Mouse (Mus musculus): ENCODE measurements around the gene Wdr26. TPM values are rescaled to one million over a fixed set of nuclear protein-coding genes. Genes with fewer than 3 reads are reported as not detected.

The Wdr26 gene
- polyA plus RNA-seq, 1 experiment from 2014 or later: 28.2 TPM

- WGBS: 56% methylated on average over 7 of the region's 7 CpGs
- Histone ChIP-seq H3K36me3 (replicated peaks; ENCODE audit: control insufficient read depth, insufficient read depth, low read depth, low read length) (no peaks in the 10 kb centered on the region), H3K9ac (replicated peaks; ENCODE audit: low read length) (no peak overlapping the region), H3K4me3 (ENCODE audit: low read depth, low read length) (no peak overlapping the region), H3K4me1 (ENCODE audit: control insufficient read depth, insufficient read depth, low read length) (no peaks in the 10 kb centered on the region), H3K9me3 (replicated peaks; ENCODE audit: control insufficient read depth, low read length) (no peaks in the 10 kb centered on the region), H3K27ac (replicated peaks; ENCODE audit: low read depth, low read length) (0 out of 2 replicates have a peak overlapping the region, but pooled peaks have one; percentile 35), H3K27me3 (ENCODE audit: control insufficient read depth, insufficient read depth, low read length) (no peaks in the 10 kb centered on the region), H3K4me2 (ENCODE audit: low read depth, low read length) (no peak overlapping the region)
- no peak for DNase-seq (ENCODE audit: low spot score)
- ATAC-seq (replicated peaks; ENCODE audit: insufficient number of reproducible peaks, low FRiP score, low TSS enrichment, low read depth): no peak
These were observed 34.8 kb upstream of the Wdr26 start for GRCm38 (mm10) chr1:181246487-181247138.

DNA sequence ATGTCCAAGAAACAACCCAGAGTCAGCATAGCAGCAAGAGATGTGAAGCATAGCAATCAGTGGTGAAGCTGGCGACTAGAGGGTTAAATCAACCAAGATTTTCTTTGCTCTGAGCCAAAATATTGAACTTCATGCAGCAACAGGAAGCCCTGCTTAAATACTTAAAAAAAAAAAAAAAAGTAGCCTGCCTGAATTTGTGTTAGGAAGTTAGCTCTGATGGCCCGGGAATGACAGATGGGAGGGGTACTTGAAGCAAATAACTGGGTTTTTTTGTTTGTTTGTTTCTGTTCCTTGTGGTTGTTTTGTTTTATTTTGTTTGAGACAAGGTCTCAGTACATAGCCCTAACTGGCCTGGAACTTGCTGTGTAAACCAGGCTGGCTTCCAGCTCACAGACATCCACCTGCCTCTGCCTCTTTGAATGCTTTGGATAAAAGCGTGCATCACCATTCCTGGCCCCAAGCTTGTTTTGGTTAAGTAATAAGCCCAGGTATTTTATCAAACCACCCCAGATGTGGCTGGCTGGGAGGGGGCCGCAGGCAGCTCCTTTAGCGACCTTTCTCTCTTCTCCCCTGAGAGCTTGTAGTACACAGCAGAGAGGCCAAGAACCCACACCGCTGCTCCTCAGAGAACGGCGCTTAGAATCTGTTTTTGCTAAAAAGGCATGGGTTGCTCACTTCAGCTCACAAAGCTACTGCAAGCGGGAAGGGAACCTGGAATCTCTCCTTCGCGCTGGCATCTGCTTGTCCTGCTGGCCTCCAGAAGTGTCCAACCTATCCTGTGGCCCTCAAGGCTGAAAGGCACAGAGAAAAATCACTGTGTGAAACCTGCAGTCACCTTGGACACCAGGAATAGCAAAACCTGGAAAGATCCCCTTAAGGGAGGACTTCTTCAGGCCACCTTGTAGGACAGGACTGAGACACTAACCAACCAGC, 34.0 kb upstream of the Wdr26 start:
- no peak overlapping the region for H3K4me3 ChIP-seq (ENCODE audit: low read depth, low read length)
- WGBS: 71% methylated on average over 11 of the region's 11 CpGs
- ATAC-seq (replicated peaks; ENCODE audit: insufficient number of reproducible peaks, low FRiP score, low TSS enrichment, low read depth) (no peak), DNase-seq (ENCODE audit: low spot score) (no peak)
- no peaks in the 10 kb centered on the region for H3K9me3 ChIP-seq (replicated peaks; ENCODE audit: control insufficient read depth, low read length)
- no peak overlapping the region for H3K9ac ChIP-seq (replicated peaks; ENCODE audit: low read length)
- H3K27ac ChIP-seq (replicated peaks; ENCODE audit: low read depth, low read length): no peak overlapping the region
- no peaks in the 10 kb centered on the region for H3K27me3 ChIP-seq (ENCODE audit: control insufficient read depth, insufficient read depth, low read length)
- no peaks in the 10 kb centered on the region for H3K36me3 ChIP-seq (replicated peaks; ENCODE audit: control insufficient read depth, insufficient read depth, low read depth, low read length)
- H3K4me1 ChIP-seq (ENCODE audit: control insufficient read depth, insufficient read depth, low read length): no peaks in the 10 kb centered on the region
- no peak overlapping the region for H3K4me2 ChIP-seq (ENCODE audit: low read depth, low read length)

DNA sequence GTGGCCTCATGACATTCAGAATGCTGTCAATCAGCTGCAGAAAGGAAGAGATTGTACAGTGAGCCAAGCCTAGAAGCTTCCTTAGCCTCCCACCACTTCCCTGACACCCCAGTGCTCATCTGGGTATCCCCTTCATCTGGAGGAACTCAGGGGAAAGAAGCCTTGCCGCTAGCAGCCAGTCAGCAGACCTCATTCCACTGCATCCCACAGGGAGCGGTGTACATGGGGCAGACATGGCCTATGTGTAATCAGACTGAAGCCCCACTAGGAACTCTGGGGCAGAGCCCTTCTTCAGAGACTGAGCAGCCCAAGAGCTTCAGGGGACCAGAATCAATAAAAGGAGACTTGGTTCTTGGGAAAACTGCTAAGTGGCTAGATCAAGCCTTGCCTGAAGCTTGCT, 33.3 kb upstream of the Wdr26 start:
- no peaks in the 10 kb centered on the region for H3K27me3 ChIP-seq (ENCODE audit: control insufficient read depth, insufficient read depth, low read length)
- no peak for ATAC-seq (replicated peaks; ENCODE audit: insufficient number of reproducible peaks, low FRiP score, low TSS enrichment, low read depth)
- H3K9me3 ChIP-seq (replicated peaks; ENCODE audit: control insufficient read depth, low read length): no peaks in the 10 kb centered on the region
- DNase-seq (ENCODE audit: low spot score): no peak
- 83% methylated on average over 2 of the region's 2 CpGs for WGBS
- H3K27ac ChIP-seq (replicated peaks; ENCODE audit: low read depth, low read length): no peak overlapping the region
- H3K4me1 ChIP-seq (ENCODE audit: control insufficient read depth, insufficient read depth, low read length): no peaks in the 10 kb centered on the region
- H3K4me2 ChIP-seq (ENCODE audit: low read depth, low read length): no peak overlapping the region
- H3K4me3 ChIP-seq (ENCODE audit: low read depth, low read length): no peak overlapping the region
- no peak overlapping the region for H3K9ac ChIP-seq (replicated peaks; ENCODE audit: low read length)
- H3K36me3 ChIP-seq (replicated peaks; ENCODE audit: control insufficient read depth, insufficient read depth, low read depth, low read length): no peaks in the 10 kb centered on the region

- Histone ChIP-seq H3K27me3 (ENCODE audit: control insufficient read depth, insufficient read depth, low read length) (no peaks in the 10 kb centered on the region), H3K4me1 (ENCODE audit: control insufficient read depth, insufficient read depth, low read length) (no peaks in the 10 kb centered on the region), H3K36me3 (replicated peaks; ENCODE audit: control insufficient read depth, insufficient read depth, low read depth, low read length) (no peaks in the 10 kb centered on the region), H3K27ac (replicated peaks; ENCODE audit: low read depth, low read length) (no peak overlapping the region), H3K4me3 (ENCODE audit: low read depth, low read length) (no peak overlapping the region), H3K9ac (replicated peaks; ENCODE audit: low read length) (no peak overlapping the region), H3K4me2 (ENCODE audit: low read depth, low read length) (no peak overlapping the region), H3K9me3 (replicated peaks; ENCODE audit: control insufficient read depth, low read length) (no peaks in the 10 kb centered on the region)
- no peak for ATAC-seq (replicated peaks; ENCODE audit: insufficient number of reproducible peaks, low FRiP score, low TSS enrichment, low read depth)
- WGBS: 96% methylated on average over 3 of the region's 3 CpGs
- DNase-seq (ENCODE audit: low spot score): no peak
These were observed 29.4 kb upstream of the Wdr26 start for GRCm38 (mm10) chr1:181241185-181241584.

GRCm38 (mm10) chr1:181237332-181237731, 25.5 kb upstream of the Wdr26 start:
- Histone ChIP-seq H3K4me1 (ENCODE audit: control insufficient read depth, insufficient read depth, low read length) (no peaks in the 10 kb centered on the region), H3K27me3 (ENCODE audit: control insufficient read depth, insufficient read depth, low read length) (no peaks in the 10 kb centered on the region), H3K4me3 (ENCODE audit: low read depth, low read length) (no peak overlapping the region), H3K36me3 (replicated peaks; ENCODE audit: control insufficient read depth, insufficient read depth, low read depth, low read length) (no peaks in the 10 kb centered on the region), H3K4me2 (ENCODE audit: low read depth, low read length) (no peak overlapping the region), H3K9me3 (replicated peaks; ENCODE audit: control insufficient read depth, low read length) (no peaks in the 10 kb centered on the region), H3K27ac (replicated peaks; ENCODE audit: low read depth, low read length) (no peak overlapping the region), H3K9ac (replicated peaks; ENCODE audit: low read length) (no peak overlapping the region)
- DNase-seq (ENCODE audit: low spot score): no peak
- 65% methylated on average over 5 of the region's 5 CpGs for WGBS
- no peak for ATAC-seq (replicated peaks; ENCODE audit: insufficient number of reproducible peaks, low FRiP score, low TSS enrichment, low read depth)

DNA sequence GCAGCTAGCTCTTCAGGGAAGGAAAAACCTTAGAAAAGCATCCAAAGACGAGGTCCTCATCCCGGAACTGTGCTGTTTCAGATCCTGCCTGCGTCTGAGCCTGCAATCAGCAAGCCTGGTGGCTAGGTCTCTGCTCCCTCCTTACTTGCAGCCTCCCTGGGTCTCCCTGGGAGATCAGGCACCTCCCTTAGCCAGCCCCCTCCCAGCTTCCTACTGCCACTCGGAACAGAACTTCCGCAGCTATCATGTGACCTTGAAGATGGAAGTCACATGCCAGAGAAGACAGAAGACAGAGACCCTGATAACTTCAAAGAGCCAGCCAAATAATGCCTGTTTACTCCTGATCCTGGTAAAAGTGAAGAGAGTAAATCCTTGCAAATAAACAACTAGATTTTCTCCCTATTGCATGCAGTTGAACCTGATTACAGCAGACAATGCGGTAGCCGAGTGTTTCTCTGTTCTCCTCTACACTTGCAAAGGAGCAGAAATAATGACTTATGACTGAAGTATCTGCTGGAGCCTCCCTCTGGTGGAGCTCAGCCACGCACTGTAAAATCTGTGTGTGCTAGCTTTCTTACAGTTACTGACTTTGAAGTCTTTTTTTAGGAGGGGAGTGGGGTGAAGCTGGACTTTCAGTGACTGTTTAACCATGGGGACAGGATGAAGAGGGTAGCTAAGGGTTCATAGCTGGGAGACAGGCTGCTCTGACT, 22.7 kb upstream of the Wdr26 start:
- Histone ChIP-seq H3K4me2 (ENCODE audit: low read depth, low read length) (no peak overlapping the region), H3K4me3 (ENCODE audit: low read depth, low read length) (no peak overlapping the region), H3K36me3 (replicated peaks; ENCODE audit: control insufficient read depth, insufficient read depth, low read depth, low read length) (no peaks in the 10 kb centered on the region), H3K27ac (replicated peaks; ENCODE audit: low read depth, low read length) (no peak overlapping the region), H3K9me3 (replicated peaks; ENCODE audit: control insufficient read depth, low read length) (no peaks in the 10 kb centered on the region), H3K9ac (replicated peaks; ENCODE audit: low read length) (no peak overlapping the region), H3K4me1 (ENCODE audit: control insufficient read depth, insufficient read depth, low read length) (no peaks in the 10 kb centered on the region), H3K27me3 (ENCODE audit: control insufficient read depth, insufficient read depth, low read length) (no peaks in the 10 kb centered on the region)
- whole genome bisulfite sequencing: 54% methylated on average over 8 of the region's 8 CpGs
- ATAC-seq (replicated peaks; ENCODE audit: insufficient number of reproducible peaks, low FRiP score, low TSS enrichment, low read depth): no peak
- DNase-seq (ENCODE audit: low spot score): peak; percentile 27

- H3K4me3 ChIP-seq (ENCODE audit: low read depth, low read length): no peak overlapping the region
- 88% methylated on average over 6 of the region's 6 CpGs for WGBS
- no peak for DNase-seq (ENCODE audit: low spot score)
- no peaks in the 10 kb centered on the region for H3K4me1 ChIP-seq (ENCODE audit: control insufficient read depth, insufficient read depth, low read length)
- no peaks in the 10 kb centered on the region for H3K9me3 ChIP-seq (replicated peaks; ENCODE audit: control insufficient read depth, low read length)
- no peaks in the 10 kb centered on the region for H3K36me3 ChIP-seq (replicated peaks; ENCODE audit: control insufficient read depth, insufficient read depth, low read depth, low read length)
- no peak overlapping the region for H3K9ac ChIP-seq (replicated peaks; ENCODE audit: low read length)
- H3K4me2 ChIP-seq (ENCODE audit: low read depth, low read length): no peak overlapping the region
- H3K27me3 ChIP-seq (ENCODE audit: control insufficient read depth, insufficient read depth, low read length): no peaks in the 10 kb centered on the region
- no peak overlapping the region for H3K27ac ChIP-seq (replicated peaks; ENCODE audit: low read depth, low read length)
- ATAC-seq (replicated peaks; ENCODE audit: insufficient number of reproducible peaks, low FRiP score, low TSS enrichment, low read depth): no peak
These were observed 21.9 kb upstream of the Wdr26 start for GRCm38 (mm10) chr1:181233734-181234133.
